Mouse (Mus musculus): ENCODE results near the gene Bmp8b.
A peak's percentile ranks its signal among the peaks of the same experiment; 100 is the strongest.
"Not testable (repeated sequence)": the region's sequence is repeated elsewhere in the genome, so short reads cannot be mapped to it uniquely, and the experiment has no call there.

Gene Bmp8b

GRCm38 (mm10) chr4:123111275-123111983 is 6.5 kb downstream of the Bmp8b start:
- DNase-seq, result not testable (repeated sequence)

GRCm38 (mm10) chr4:123112216-123112764 is 7.3 kb downstream of the Bmp8b start:
- DNase-seq, result no peak

- DNase-seq, result not testable (repeated sequence)
Observed at GRCm38 (mm10) chr4:123114651-123115050, 9.7 kb downstream of the Bmp8b start.

GRCm38 (mm10) chr4:123116011-123116410 is 11.0 kb downstream of the Bmp8b start, which contains the start of gene Oxct2b:
TSS of gene Oxct2b (plus strand) at chr4:123116266.
- no peak for DNase-seq

GRCm38 (mm10) chr4:123116640-123117039 is 11.7 kb downstream of the Bmp8b start:
- not testable (repeated sequence) for DNase-seq

GRCm38 (mm10) chr4:123121286-123121685 is 16.3 kb downstream of the Bmp8b start:
- no peak for DNase-seq

- DNase-seq, result no peak
Observed at GRCm38 (mm10) chr4:123126626-123127025, 21.7 kb downstream of the Bmp8b start.

GRCm38 (mm10) chr4:123127051-123127450 is 22.1 kb downstream of the Bmp8b start:
- DNase-seq, result no peak

GRCm38 (mm10) chr4:123137551-123137950 is 32.6 kb downstream of the Bmp8b start:
- no peak for DNase-seq

- peak; percentile 59 to 69 for DNase-seq
Observed at GRCm38 (mm10) chr4:123139513-123140154, 34.7 kb downstream of the Bmp8b start, which contains the start of gene Ppie. TSS of gene Ppie (minus strand) at chr4:123139951.

GRCm38 (mm10) chr4:123147446-123148150 is 42.6 kb downstream of the Bmp8b start:
- DNase-seq, result no peak

- DNase-seq, result no peak
Observed at GRCm38 (mm10) chr4:123152003-123152402, 47.0 kb downstream of the Bmp8b start.

GRCm38 (mm10) chr4:123152976-123153375 is 48.0 kb downstream of the Bmp8b start:
- no peak for DNase-seq

- no peak for DNase-seq
Observed at GRCm38 (mm10) chr4:123155004-123155403, 50.0 kb downstream of the Bmp8b start.

- no peak for DNase-seq
Observed at GRCm38 (mm10) chr4:123155427-123155826, 50.5 kb downstream of the Bmp8b start.

- DNase-seq, result no peak
Observed at GRCm38 (mm10) chr4:123155840-123156239, 50.9 kb downstream of the Bmp8b start.

- no peak for DNase-seq
Observed at GRCm38 (mm10) chr4:123160571-123160970, 55.6 kb downstream of the Bmp8b start.

- DNase-seq, result not testable (repeated sequence)
Observed at GRCm38 (mm10) chr4:123161251-123161650, 56.3 kb downstream of the Bmp8b start.

- no peak for DNase-seq
Observed at GRCm38 (mm10) chr4:123162305-123162917, 57.4 kb downstream of the Bmp8b start.

GRCm38 (mm10) chr4:123164157-123164556 is 59.2 kb downstream of the Bmp8b start:
- no peak for DNase-seq

- DNase-seq, result no peak
Observed at GRCm38 (mm10) chr4:123171811-123172210, 66.8 kb downstream of the Bmp8b start.
